Mouse (Mus musculus) heart, postnatal 0 days (tissue): ENCODE results near the gene Zfp704.

Source experiments
- CTCF ChIP-seq: IDR thresholded peaks from 2 replicates; pipeline ENCODE4 v1.5.1; 2016; ENCODE audit warnings: antibody characterized with exemption, control low read depth, low read depth
- EP300 ChIP-seq: IDR thresholded peaks from 2 replicates; pipeline ENCODE4 v1.6.1; 2016; ENCODE audit warnings: antibody characterized with exemption, low read depth

DNA sequence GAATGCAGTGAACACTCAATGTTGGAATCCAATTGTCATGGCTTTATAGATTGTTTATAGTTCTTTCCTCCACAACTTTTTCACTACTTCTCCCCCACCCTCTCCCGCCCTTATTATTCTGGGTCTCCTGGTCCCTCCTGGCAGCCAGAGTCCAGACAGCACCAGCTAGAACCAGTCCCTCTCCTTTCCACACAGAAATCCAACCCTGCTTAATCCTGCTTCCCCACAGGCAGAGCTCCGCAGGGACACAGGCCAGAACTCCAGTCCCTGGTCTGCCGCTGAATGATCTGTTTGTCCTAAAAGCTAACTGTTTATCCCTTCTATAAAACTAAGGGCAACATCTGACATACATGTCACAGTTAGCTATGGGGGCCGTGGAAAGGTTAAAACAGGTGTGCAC is 6.0 kb downstream of the Zfp704 start:
- TF ChIP-seq CTCF (no peak), EP300 (no peak)
